Mouse (Mus musculus) liver, postnatal 0 days (tissue): Measurements from ENCODE around the gene Gm47959.

ENCODE experiments used
- CTCF ChIP-seq: sonication (generic); IDR thresholded peaks from 2 replicates; pipeline ENCODE4 v1.5.1; 2016; ENCODE audit warnings: antibody characterized with exemption, low read depth
- EP300 ChIP-seq: IDR thresholded peaks from 2 replicates; pipeline ENCODE4 v1.6.1; 2016; ENCODE audit warnings: antibody characterized with exemption, low read depth, mild to moderate bottlenecking

DNA sequence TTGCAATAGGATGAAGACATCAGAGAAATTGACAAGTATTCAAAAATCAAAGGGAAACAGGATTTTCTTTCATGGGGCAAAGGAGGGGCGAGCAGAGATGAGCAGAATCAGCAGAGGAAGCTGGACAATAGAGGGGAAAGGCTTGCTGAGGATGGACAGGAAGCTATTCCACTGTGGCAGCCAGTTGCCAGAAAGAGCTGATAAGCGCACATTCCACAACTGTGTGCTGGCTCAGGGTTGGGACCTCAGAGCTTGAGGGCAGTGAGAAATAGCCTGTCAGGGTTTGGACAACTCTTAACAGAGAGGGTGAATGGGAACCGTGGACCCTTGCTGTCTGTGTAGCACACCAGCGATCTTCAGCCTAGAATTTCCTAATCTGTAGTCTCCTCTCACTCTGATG, 28.3 kb upstream of the Gm47959 start:
- TF ChIP-seq EP300 = peak; percentile 23; the same call in 1 of the 2 replicates
- no peak for TF ChIP-seq CTCF
